Mouse (Mus musculus): ENCODE measurements at regions not wholly inside any gene's neighbourhood (a gene's known extent, or its start where the extent isn't known, plus 50 kb on each side); places are given as distances from the start of the nearest gene placed in this dataset.

DNA sequence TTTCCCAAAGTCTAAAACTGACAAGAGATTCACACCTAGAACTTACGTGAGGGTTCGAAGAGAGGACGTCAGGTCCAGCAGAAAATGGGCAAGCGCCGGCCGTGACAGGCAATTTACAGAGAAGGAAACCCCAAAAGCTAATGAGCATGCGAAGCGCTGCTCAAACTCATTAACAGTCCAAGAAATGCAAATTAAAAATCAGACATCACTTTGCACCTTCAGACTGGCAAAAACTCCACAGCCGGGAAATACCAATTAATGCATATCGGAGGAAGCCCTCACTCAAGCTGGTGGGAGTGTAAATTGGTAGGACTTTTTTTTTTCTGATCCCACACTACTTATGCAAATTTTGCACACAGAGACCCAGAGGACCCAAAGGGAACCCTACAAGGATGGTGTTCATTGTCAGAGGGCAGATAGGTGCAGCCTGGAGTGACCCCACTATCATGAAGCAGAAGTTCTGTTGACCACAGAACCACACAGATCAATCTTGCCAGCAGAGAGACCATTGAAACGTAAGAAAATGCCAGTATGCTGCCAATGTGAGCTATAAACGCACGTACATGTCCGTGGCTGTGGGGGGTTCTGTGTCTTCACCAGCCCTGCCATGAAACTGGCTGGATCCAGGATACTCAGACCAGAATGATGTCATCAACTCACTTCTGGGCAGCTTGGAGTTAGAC is 74.8 kb upstream of the Mvb12b start:
- no peak for ATAC-seq (ENCODE audit: low FRiP score, low TSS enrichment)
- DNase-seq (ENCODE audit: low spot score) = no peak
- Histone ChIP-seq H3K36me3 (ENCODE audit: control insufficient read depth, insufficient read depth, low read length) (no peaks in the 10 kb centered on the region), H3K27me3 (ENCODE audit: control insufficient read depth, insufficient read depth, low read length) (no peaks in the 10 kb centered on the region), H3K4me2 (replicated peaks; ENCODE audit: low read depth) (no peak overlapping the region), H3K9me3 (ENCODE audit: control insufficient read depth, low read length) (no peaks in the 10 kb centered on the region), H3K9ac (ENCODE audit: low read length) (no peak overlapping the region), H3K4me1 (replicated peaks; ENCODE audit: control insufficient read depth, insufficient read depth) (peaks cover 2% of the 10 kb centered on the region; the same call in 1 of the 2 replicates), H3K27ac (replicated peaks) (no peak overlapping the region), H3K4me3 (ENCODE audit: low read depth, low read length) (no peak overlapping the region)
- TF ChIP-seq EP300 (optimal IDR thresholded peaks at IDR 0.05) (no peak), CTCF (IDR thresholded peaks at IDR 0.05; ENCODE audit: low read depth) (no peak)
- 85% methylated on average over 14 of the region's 14 CpGs for WGBS

- Histone ChIP-seq H3K4me1 (replicated peaks; ENCODE audit: control insufficient read depth, insufficient read depth) (no peaks in the 10 kb centered on the region; the same call in 1 of the 2 replicates), H3K36me3 (ENCODE audit: control insufficient read depth, insufficient read depth, low read length) (no peaks in the 10 kb centered on the region), H3K27me3 (ENCODE audit: control insufficient read depth, insufficient read depth, low read length) (no peaks in the 10 kb centered on the region), H3K9ac (ENCODE audit: low read length) (no peak overlapping the region), H3K9me3 (ENCODE audit: control insufficient read depth, low read length) (no peaks in the 10 kb centered on the region), H3K4me2 (replicated peaks; ENCODE audit: low read depth) (no peak overlapping the region), H3K27ac (replicated peaks) (no peak overlapping the region), H3K4me3 (ENCODE audit: low read depth, low read length) (no peak overlapping the region)
- TF ChIP-seq EP300 (optimal IDR thresholded peaks at IDR 0.05) (no peak), CTCF (IDR thresholded peaks at IDR 0.05; ENCODE audit: low read depth) (no peak)
- WGBS = 33% methylated on average over 2 of the region's 2 CpGs
- ATAC-seq (ENCODE audit: low FRiP score, low TSS enrichment) (no peak), DNase-seq (ENCODE audit: low spot score) (no peak)
Measured at GRCm38 (mm10) chr2:33961566-33961965, 73.8 kb upstream of the Mvb12b start.

- H3K36me3 ChIP-seq (ENCODE audit: control insufficient read depth, insufficient read depth, low read length) = no peaks in the 10 kb centered on the region
- peak; percentile 50 for DNase-seq (ENCODE audit: low spot score)
- no peak overlapping the region for H3K9ac ChIP-seq (ENCODE audit: low read length)
Measured at GRCm38 (mm10) chr2:33957754-33958153, 70.0 kb upstream of the Mvb12b start.

DNA sequence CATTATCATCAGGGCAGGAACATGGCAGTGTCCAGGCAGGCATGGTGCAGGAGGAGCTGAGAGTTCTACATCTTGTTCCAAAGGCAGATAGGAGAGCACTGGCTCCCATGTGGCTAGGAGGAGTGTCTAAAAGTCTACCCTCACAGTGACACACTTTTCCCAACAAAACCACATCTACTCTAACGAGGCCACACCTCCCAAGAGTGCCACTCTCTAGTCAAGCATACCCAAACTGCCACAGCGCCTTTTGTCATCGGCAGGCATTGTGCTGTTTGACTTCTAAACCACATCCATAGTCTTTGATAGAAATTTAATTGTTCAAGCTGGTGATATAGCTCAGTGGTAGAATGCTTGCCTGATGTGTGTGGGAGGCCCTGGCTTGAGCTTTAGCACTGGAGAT is 56.6 kb upstream of the Mvb12b start:
- 84% methylated on average over 3 of the region's 3 CpGs for WGBS
- no peaks in the 10 kb centered on the region for H3K4me1 ChIP-seq (replicated peaks; ENCODE audit: control insufficient read depth, insufficient read depth)
- DNase-seq (ENCODE audit: low spot score) (no peak), ATAC-seq (ENCODE audit: low FRiP score, low TSS enrichment) (no peak)
- H3K27me3 ChIP-seq (ENCODE audit: control insufficient read depth, insufficient read depth, low read length) = no peaks in the 10 kb centered on the region
- H3K27ac ChIP-seq (replicated peaks) = no peak overlapping the region
- H3K4me2 ChIP-seq (replicated peaks; ENCODE audit: low read depth) = no peak overlapping the region
- TF ChIP-seq CTCF (IDR thresholded peaks at IDR 0.05; ENCODE audit: low read depth) (no peak), EP300 (optimal IDR thresholded peaks at IDR 0.05) (no peak)
- no peaks in the 10 kb centered on the region for H3K36me3 ChIP-seq (ENCODE audit: control insufficient read depth, insufficient read depth, low read length)
- no peak overlapping the region for H3K9ac ChIP-seq (ENCODE audit: low read length)
- no peaks in the 10 kb centered on the region for H3K9me3 ChIP-seq (ENCODE audit: control insufficient read depth, low read length)
- H3K4me3 ChIP-seq (ENCODE audit: low read depth, low read length) = no peak overlapping the region

More at GRCm38 (mm10) chr2:33957754-33958153, 70.0 kb upstream of the Mvb12b start:
- ATAC-seq (ENCODE audit: low FRiP score, low TSS enrichment) = no peak
- H3K4me1 ChIP-seq (replicated peaks; ENCODE audit: control insufficient read depth, insufficient read depth) = no peaks in the 10 kb centered on the region
- H3K27me3 ChIP-seq (ENCODE audit: control insufficient read depth, insufficient read depth, low read length) = no peaks in the 10 kb centered on the region
- H3K4me2 ChIP-seq (replicated peaks; ENCODE audit: low read depth) = no peak overlapping the region
- 49% methylated on average over 6 of the region's 6 CpGs for WGBS
- TF ChIP-seq EP300 (optimal IDR thresholded peaks at IDR 0.05) = no peak
- TF ChIP-seq CTCF (IDR thresholded peaks at IDR 0.05; ENCODE audit: low read depth) = peak; percentile 73
- H3K4me3 ChIP-seq (ENCODE audit: low read depth, low read length) = no peak overlapping the region
- no peaks in the 10 kb centered on the region for H3K9me3 ChIP-seq (ENCODE audit: control insufficient read depth, low read length)
- no peak overlapping the region for H3K27ac ChIP-seq (replicated peaks)

DNA sequence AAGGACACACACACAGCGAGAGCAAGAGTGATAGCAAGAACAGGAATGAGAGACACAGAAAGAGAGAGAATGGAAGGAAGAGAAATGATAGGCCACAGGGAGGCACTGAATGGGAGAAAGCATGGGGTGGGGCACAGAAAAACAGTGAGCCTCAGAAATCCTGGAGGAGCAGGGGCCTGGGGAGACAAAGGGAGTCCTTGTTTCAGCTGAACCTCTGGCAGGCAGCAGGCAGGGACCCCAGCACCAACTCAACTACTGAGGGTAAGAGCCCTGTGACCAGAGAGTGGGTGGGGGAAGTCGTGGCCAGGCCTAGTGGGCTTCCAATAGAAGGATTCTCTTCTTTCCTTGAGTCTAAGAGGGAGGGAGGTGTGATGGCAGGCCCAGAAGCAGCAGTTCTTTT is 54.3 kb upstream of the Mvb12b start:
- no peak overlapping the region for H3K4me2 ChIP-seq (replicated peaks; ENCODE audit: low read depth)
- DNase-seq (ENCODE audit: low spot score) = no peak

DNA sequence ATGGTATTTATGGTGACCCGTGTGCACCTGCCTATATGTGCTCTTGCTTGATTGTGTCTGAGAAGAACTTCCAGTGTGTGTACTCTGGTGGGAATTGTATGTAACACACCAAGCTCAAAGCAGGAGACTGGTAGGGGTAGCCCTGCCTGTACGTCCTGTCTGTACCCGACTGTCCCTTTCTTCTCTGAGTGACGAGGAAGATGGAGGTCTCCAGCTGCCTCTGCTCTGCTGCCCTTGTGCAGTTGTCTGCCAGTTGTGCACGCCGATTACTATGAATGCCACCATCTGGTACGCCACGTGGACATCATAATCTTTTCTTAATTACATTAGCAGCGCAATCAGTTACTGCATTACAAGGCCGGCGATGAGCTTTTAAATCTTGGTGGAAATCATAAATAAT is 53.6 kb upstream of the Mvb12b start:
- DNase-seq (ENCODE audit: low spot score) (no peak), ATAC-seq (ENCODE audit: low FRiP score, low TSS enrichment) (no peak)
- Histone ChIP-seq H3K9me3 (ENCODE audit: control insufficient read depth, low read length) (no peaks in the 10 kb centered on the region), H3K27ac (replicated peaks) (no peak overlapping the region), H3K9ac (ENCODE audit: low read length) (no peak overlapping the region), H3K4me2 (replicated peaks; ENCODE audit: low read depth) (no peak overlapping the region), H3K27me3 (ENCODE audit: control insufficient read depth, insufficient read depth, low read length) (no peaks in the 10 kb centered on the region), H3K4me1 (replicated peaks; ENCODE audit: control insufficient read depth, insufficient read depth) (no peaks in the 10 kb centered on the region), H3K4me3 (ENCODE audit: low read depth, low read length) (no peak overlapping the region), H3K36me3 (ENCODE audit: control insufficient read depth, insufficient read depth, low read length) (no peaks in the 10 kb centered on the region)
- WGBS = 82% methylated on average over 11 of the region's 11 CpGs
- TF ChIP-seq CTCF (IDR thresholded peaks at IDR 0.05; ENCODE audit: low read depth) (no peak), EP300 (optimal IDR thresholded peaks at IDR 0.05) (no peak)

More for the DNA sequence above, 54.3 kb upstream of the Mvb12b start:
- Histone ChIP-seq H3K36me3 (ENCODE audit: control insufficient read depth, insufficient read depth, low read length) (no peaks in the 10 kb centered on the region), H3K4me1 (replicated peaks; ENCODE audit: control insufficient read depth, insufficient read depth) (no peaks in the 10 kb centered on the region), H3K27me3 (ENCODE audit: control insufficient read depth, insufficient read depth, low read length) (no peaks in the 10 kb centered on the region), H3K9me3 (ENCODE audit: control insufficient read depth, low read length) (no peaks in the 10 kb centered on the region), H3K4me3 (ENCODE audit: low read depth, low read length) (no peak overlapping the region), H3K9ac (ENCODE audit: low read length) (no peak overlapping the region), H3K27ac (replicated peaks) (no peak overlapping the region)
- WGBS = 67% methylated on average over 2 of the region's 2 CpGs
- TF ChIP-seq CTCF (IDR thresholded peaks at IDR 0.05; ENCODE audit: low read depth) (no peak), EP300 (optimal IDR thresholded peaks at IDR 0.05) (no peak)
- ATAC-seq (ENCODE audit: low FRiP score, low TSS enrichment) = no peak
